ENCODE assay signal across 8 mouse cellular contexts in the genomic region with DNA sequence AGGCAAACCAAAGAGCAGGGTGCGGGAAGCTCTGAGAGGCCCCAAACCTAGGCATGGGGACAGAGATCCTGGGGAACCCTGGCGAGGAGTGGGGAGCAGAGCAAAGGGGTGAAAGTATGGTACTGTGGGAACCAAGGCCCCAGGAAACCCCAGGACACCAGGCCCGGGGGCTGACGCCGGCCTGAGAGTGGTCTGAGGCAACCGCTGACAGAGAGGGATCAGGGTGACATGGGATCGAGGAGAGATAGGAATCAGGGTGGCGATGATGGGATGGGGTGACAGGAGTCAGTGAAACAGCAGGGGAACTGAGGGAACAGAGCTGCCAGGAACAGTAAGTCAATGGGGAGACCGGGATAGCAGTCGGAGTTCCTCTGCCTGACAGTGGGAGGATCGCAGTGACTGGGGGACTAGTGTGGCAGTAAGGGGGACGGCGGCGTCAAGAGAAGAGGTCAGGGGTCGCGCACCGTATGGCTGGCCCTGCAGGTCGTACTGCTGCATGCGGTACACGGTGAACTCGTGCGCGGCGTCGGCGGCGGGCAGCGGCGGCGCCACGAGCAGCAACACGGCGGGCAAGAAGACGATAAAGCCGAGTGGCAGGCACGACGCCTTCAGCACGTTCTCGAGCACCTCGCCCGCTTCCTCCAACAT. TPM values are rescaled to one million over a fixed set of nuclear protein-coding genes. Genes with fewer than 3 reads are reported as not detected.
DNase-seq lines count a peak whose midpoint lies in the region; ATAC-seq and TF ChIP-seq lines count a peak whose summit lies in the region.

No protein-coding gene starts in this region.

- H3K27ac ChIP-seq in gastrocnemius, adult 2 months, result peak overlapping the region; percentile 95
- no peak overlapping the region; the same call in 1 of the 2 replicates for H3K27ac ChIP-seq in neural tube, embryonic 12.5 days

- ATAC-seq in inflammation-experienced regulatory T-cells, adult 6 months, result peak; percentile 31
- peak; percentile 43 for ATAC-seq in neural tube, embryonic 12.5 days (ENCODE audit: low FRiP score, low read depth)

- intact Hi-C loops in gastrocnemius, adult 2 months (cut with DNase I), result loop anchor here (5.0 kb wide), 1 partner anchor 47 kb away; no protein-coding TSS in a partner anchor

- H3K27me3 ChIP-seq in neural tube, embryonic 12.5 days (replicated peaks), result no peaks in the 10 kb centered on the region

- no peak for TF ChIP-seq CTCF in gastrocnemius, adult 2 months (IDR thresholded peaks at IDR 0.05)

- DNase-seq in gastrocnemius, adult 2 months, result no peak
- DNase-seq in gastrocnemius, postnatal 4 days (ENCODE audit: low spot score in 2 of 2), result no peak
- DNase-seq in right cerebral cortex, postnatal 14 days, result peak; percentile 64
- DNase-seq in right cerebral cortex, postnatal 25 days, result no peak
- DNase-seq in urinary bladder, postnatal 4 days (ENCODE audit: low spot score in 2 of 2), result no peak
- no peak for DNase-seq in retina, postnatal 1 day

- peaks cover 28% of the 10 kb centered on the region for H3K36me3 ChIP-seq in neural tube, embryonic 12.5 days

- H3K9ac ChIP-seq in neural tube, embryonic 12.5 days, result peak overlapping the region; percentile 77

- peak overlapping the region; percentile 97 for H3K4me2 ChIP-seq in neural tube, embryonic 12.5 days (replicated peaks)

- peaks cover 19% of the 10 kb centered on the region for H3K4me1 ChIP-seq in neural tube, embryonic 12.5 days

- H3K9me3 ChIP-seq in neural tube, embryonic 12.5 days, result no peaks in the 10 kb centered on the region

- peak overlapping the region; percentile 91 for H3K4me3 ChIP-seq in gastrocnemius, adult 2 months
- H3K4me3 ChIP-seq in neural tube, embryonic 12.5 days, result peak overlapping the region; percentile 72

- 2% methylated on average over 41 of the region's 41 CpGs for WGBS in neural tube, embryonic 12.5 days

RNA-seq across cellular contexts. Expression of a gene that starts 0.5 kb away (rescaled TPM):
- 10 to 100 TPM; 38.3 to 44.8 TPM for total RNA-seq in gastrocnemius, adult 2 months (2021)
- total RNA-seq in gastrocnemius, postnatal 4 days (2021), result 10 to 100 TPM; 59.3 to 61.3 TPM
- polyA plus RNA-seq in inflammation-experienced regulatory T-cells, adult 6 months (2017; shearing (Covaris generic)), result 10 to 100 TPM; 34.3 to 41.1 (median 36.9) TPM
- 73.2 and 78.4 TPM in 2 replicates for polyA plus RNA-seq in neural tube, embryonic 12.5 days (2016; fragmentation: Nextera tagmentation; extraction: Ambion mirVana)

RNA-seq across cellular contexts. Expression of a gene that starts 4.2 kb away (rescaled TPM):
- 1 to 10 TPM in 1 of 2 experiments, under 1 TPM in 1; 0.97 to 1.2 TPM for total RNA-seq in gastrocnemius, adult 2 months (2021)
- total RNA-seq in gastrocnemius, postnatal 4 days (2021), result under 1 TPM; 0.37 to 0.54 TPM
- polyA plus RNA-seq in inflammation-experienced regulatory T-cells, adult 6 months (2017; shearing (Covaris generic)), result 10 to 100 TPM; 49.1 to 93.2 (median 50.3) TPM
- polyA plus RNA-seq in neural tube, embryonic 12.5 days (2016; fragmentation: Nextera tagmentation; extraction: Ambion mirVana), result 0.51 and 0.56 TPM in 2 replicates

RNA-seq across cellular contexts. Expression of a gene that starts 13.2 kb away (rescaled TPM):
- under 1 TPM in 1 of 2 experiments, not detected in 1; 0.17 TPM for total RNA-seq in gastrocnemius, adult 2 months (2021)
- total RNA-seq in gastrocnemius, postnatal 4 days (2021), result under 1 TPM; 0.47 to 0.52 TPM
- 1 to 10 TPM; 1.1 to 1.4 (median 1.2) TPM for polyA plus RNA-seq in inflammation-experienced regulatory T-cells, adult 6 months (2017; shearing (Covaris generic))
- 32.3 and 33.0 TPM in 2 replicates for polyA plus RNA-seq in neural tube, embryonic 12.5 days (2016; fragmentation: Nextera tagmentation; extraction: Ambion mirVana)

RNA-seq across cellular contexts. Expression of a gene that starts 28.3 kb away (rescaled TPM):
- total RNA-seq in gastrocnemius, adult 2 months (2021), result under 1 TPM; 0.26 to 0.53 TPM
- total RNA-seq in gastrocnemius, postnatal 4 days (2021), result 1 to 10 TPM; 1.1 to 1.8 TPM
- polyA plus RNA-seq in inflammation-experienced regulatory T-cells, adult 6 months (2017; shearing (Covaris generic)), result 100 to 1,000 TPM in 1 of 3 experiments, 10 to 100 TPM in 2; 23.1 to 102 (median 24.3) TPM
- 0.81 and 1.2 TPM in 2 replicates for polyA plus RNA-seq in neural tube, embryonic 12.5 days (2016; fragmentation: Nextera tagmentation; extraction: Ambion mirVana)

RNA-seq across cellular contexts. Expression of a gene that starts 40.3 kb away (rescaled TPM):
- 100 to 1,000 TPM; 207 to 215 TPM for total RNA-seq in gastrocnemius, adult 2 months (2021)
- total RNA-seq in gastrocnemius, postnatal 4 days (2021), result 100 to 1,000 TPM; 274 to 335 TPM
- polyA plus RNA-seq in inflammation-experienced regulatory T-cells, adult 6 months (2017; shearing (Covaris generic)), result 10 to 100 TPM; 13.8 to 17.2 (median 15.0) TPM
- polyA plus RNA-seq in neural tube, embryonic 12.5 days (2016; fragmentation: Nextera tagmentation; extraction: Ambion mirVana), result 21.7 and 22.2 TPM in 2 replicates
